Mouse (Mus musculus): ENCODE measurements around the gene Acin1.

- TF ChIP-seq CTCF (IDR thresholded peaks at IDR 0.05; ENCODE audit: control insufficient read depth, insufficient read depth, low read length) (no peak), POLR2A (IDR thresholded peaks at IDR 0.05; ENCODE audit: borderline replicate concordance, control insufficient read depth, low read depth, low read length) (no peak)
Observed at GRCm38 (mm10) chr14:54602613-54603012, 84.1 kb downstream of the Acin1 start.
